ENCODE assay signal across 14 mouse cellular contexts in the genomic region with DNA sequence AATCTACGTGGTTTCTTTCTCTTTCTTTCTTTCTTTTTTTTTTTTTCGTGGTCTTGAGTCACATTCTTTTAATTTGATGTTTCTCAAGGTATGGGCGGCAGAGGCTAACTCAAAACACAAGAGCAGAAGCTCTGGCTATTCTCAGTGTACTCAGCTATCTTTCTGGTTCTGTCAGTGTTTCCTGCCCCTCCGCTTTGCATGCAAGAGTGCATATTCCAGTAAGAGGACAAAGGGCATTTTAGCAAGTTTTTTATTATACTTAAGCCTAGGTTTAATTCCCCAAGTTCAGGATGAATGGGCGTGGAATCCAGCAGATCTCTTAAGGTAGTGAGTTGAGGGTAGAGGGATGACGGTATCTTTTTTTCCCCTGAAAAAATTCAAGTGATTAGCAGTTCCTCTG.
"Had no signal": no experiment of that assay in that cellular context is flagged by ENCODE, and none has a peak within 500 bp of the region (broad histone marks: within the 10 kb centered on the region; RNA-seq: fewer than 3 reads in every experiment).

No protein-coding gene starts in this region.

- ATAC-seq: liver, postnatal 0 days had no signal

- DNase-seq: layer of hippocampus, adult 9-11 months; layer of hippocampus, postnatal 36 days; liver; liver, embryonic 13.5 days; liver, postnatal 0 days; lung, postnatal 14 days; midbrain, embryonic 14.5 days had no signal

- H3K27ac ChIP-seq: hindbrain, embryonic 14.5 days; limb, embryonic 12.5 days; liver, embryonic 13.5 days; lung, embryonic 15.5 days; macrophage; stomach, embryonic 15.5 days had no signal

- H3K36me3 ChIP-seq: limb, embryonic 12.5 days; liver, embryonic 13.5 days; lung, embryonic 15.5 days; stomach, embryonic 15.5 days had no signal

- H3K4me1 ChIP-seq: limb, embryonic 12.5 days; liver, embryonic 13.5 days; lung, embryonic 15.5 days; megakaryocyte, embryonic 14.5 days; stomach, embryonic 15.5 days had no signal

- H3K27me3 ChIP-seq: limb, embryonic 12.5 days; liver, embryonic 13.5 days; lung, embryonic 15.5 days; megakaryocyte, embryonic 14.5 days; stomach, embryonic 15.5 days had no signal

- H3K9ac ChIP-seq: hindbrain, embryonic 14.5 days; limb, embryonic 12.5 days; liver, embryonic 13.5 days; liver, postnatal 0 days; lung, embryonic 15.5 days; stomach, embryonic 15.5 days had no signal

- H3K4me2 ChIP-seq: hindbrain, embryonic 14.5 days; limb, embryonic 12.5 days; liver, embryonic 13.5 days; lung, embryonic 15.5 days; stomach, embryonic 15.5 days had no signal

- H3K4me3 ChIP-seq: limb, embryonic 12.5 days; liver, embryonic 13.5 days; lung, embryonic 15.5 days; megakaryocyte, embryonic 14.5 days; myocyte; stomach, embryonic 15.5 days had no signal

- H3K9me3 ChIP-seq: limb, embryonic 12.5 days; liver, embryonic 13.5 days; lung, embryonic 15.5 days; megakaryocyte, embryonic 14.5 days; stomach, embryonic 15.5 days had no signal
